Mouse (Mus musculus) CH12.LX (cell line): Measurements from ENCODE around the gene Mfsd2a. TPM values are rescaled to one million over a fixed set of nuclear protein-coding genes. Genes with fewer than 3 reads are reported as not detected.
A peak's percentile ranks its signal among the peaks of the same experiment; 100 is the strongest.

ENCODE experiments used
- DNase-seq: peaks from one replicate; pipeline ENCODE4 v3.0.0-alpha.2; 2013; ENCODE audit errors: extremely low read depth
- H3K27ac ChIP-seq: 2 replicates; pipeline ENCODE4 v1.5.1; 2012; ENCODE audit warnings: low read depth, mild to moderate bottlenecking, control low read depth, moderate library complexity; ENCODE audit not compliant: insufficient read depth
- H3K27me3 ChIP-seq: replicated peaks from 2 replicates; pipeline ENCODE3; 2012; ENCODE audit warnings: inconsistent platforms
- H3K36me3 ChIP-seq, 2 experiments: replicated peaks in 1 of 2; 2 replicates each; pipeline versions ENCODE3 to v1.6.1; 2012; ENCODE audit warnings: inconsistent platforms in 1 of 2, low read length in 1 of 2, mild to moderate bottlenecking in 1 of 2, mixed read lengths in 1 of 2, moderate library complexity in 1 of 2; ENCODE audit not compliant: control insufficient read depth in 1 of 2, insufficient read depth in 1 of 2
- H3K4me1 ChIP-seq, 2 experiments: 2 replicates each; pipeline ENCODE4 v1.6.1; 2012; ENCODE audit warnings: inconsistent platforms in 1 of 2, moderate library complexity in 1 of 2; ENCODE audit not compliant: insufficient read depth in 2 of 2, control insufficient read depth in 1 of 2
- H3K4me2 ChIP-seq: 2 replicates; pipeline ENCODE4 v1.6.1; 2012; ENCODE audit warnings: low read depth, mild to moderate bottlenecking, control low read depth; ENCODE audit not compliant: poor library complexity, insufficient read depth, severe bottlenecking
- H3K4me3 ChIP-seq, 3 experiments: fragments of 150-350 bp in 1 of 3; sonication (generic) in 1 of 3; replicated peaks in 1 of 3; 2 replicates each; pipeline versions ENCODE3 to v1.5.1; 2011 to 2012; ENCODE audit warnings: low read depth in 2 of 3, low read length in 2 of 3, mild to moderate bottlenecking in 2 of 3, moderate library complexity in 2 of 3, control low read depth in 1 of 3, improper control_type of control experiment in 1 of 3, inconsistent platforms in 1 of 3, mixed read lengths in 1 of 3; ENCODE audit not compliant: poor library complexity in 1 of 3
- H3K79me2 ChIP-seq: replicated peaks from 2 replicates; pipeline ENCODE4 v1.6.1; 2012; ENCODE audit warnings: mild to moderate bottlenecking, moderate library complexity; ENCODE audit not compliant: control insufficient read depth, poor library complexity, insufficient read depth, severe bottlenecking; ENCODE audit errors: extremely low read depth
- H3K9ac ChIP-seq: 2 replicates; pipeline ENCODE4 v1.6.1; 2012; ENCODE audit warnings: low read depth, mild to moderate bottlenecking, control low read depth, moderate library complexity; ENCODE audit not compliant: insufficient read depth
- H3K9me3 ChIP-seq: replicated peaks from 2 replicates; pipeline ENCODE3; 2012; ENCODE audit warnings: low read length, inconsistent platforms, mixed read lengths
- BHLHE40 ChIP-seq: IDR thresholded peaks from 2 replicates; pipeline ENCODE4 v1.6.1; 2011; ENCODE audit warnings: mild to moderate bottlenecking, low read depth, low read length, improper control_type of control experiment
- EP300 ChIP-seq: IDR thresholded peaks from 2 replicates; pipeline ENCODE4 v1.6.1; 2011; ENCODE audit warnings: low read length, improper control_type of control experiment
- HCFC1 ChIP-seq: IDR thresholded peaks from 2 replicates; pipeline ENCODE4 v1.6.1; 2012; ENCODE audit warnings: low read depth, mild to moderate bottlenecking, inconsistent platforms, low read length, improper control_type of control experiment
- IRF4 ChIP-seq: IDR thresholded peaks from 2 replicates; pipeline ENCODE4 v1.6.1; 2014; ENCODE audit warnings: low read depth, mild to moderate bottlenecking, inconsistent platforms, low read length, improper control_type of control experiment
- JUND ChIP-seq: conservative IDR thresholded peaks from 2 replicates; pipeline ENCODE4 v1.6.1; 2011; ENCODE audit warnings: low read depth, low read length, improper control_type of control experiment
- KAT2A ChIP-seq: IDR thresholded peaks from 2 replicates; pipeline ENCODE4 v1.6.1; 2012; ENCODE audit warnings: low read length, improper control_type of control experiment, inconsistent platforms; ENCODE audit not compliant: insufficient replicate concordance
- MAZ ChIP-seq: IDR thresholded peaks from 2 replicates; pipeline ENCODE4 v1.6.1; 2012; ENCODE audit warnings: low read depth, mild to moderate bottlenecking, inconsistent platforms, low read length, improper control_type of control experiment, moderate library complexity
- MEF2A ChIP-seq: IDR thresholded peaks from 2 replicates; pipeline ENCODE4 v1.6.1; 2014; ENCODE audit warnings: low read depth, mild to moderate bottlenecking, inconsistent platforms, low read length, improper control_type of control experiment, borderline replicate concordance
- NELFE ChIP-seq: IDR thresholded peaks from 2 replicates; pipeline ENCODE4 v1.6.1; 2011; ENCODE audit warnings: low read depth, low read length, improper control_type of control experiment
- NRF1 ChIP-seq: IDR thresholded peaks from 2 replicates; pipeline ENCODE4 v1.6.1; 2014; ENCODE audit warnings: low read depth, mild to moderate bottlenecking, inconsistent platforms, low read length, improper control_type of control experiment, moderate library complexity
- POLR2A ChIP-seq: IDR thresholded peaks from 2 replicates; pipeline ENCODE4 v1.6.1; 2011; ENCODE audit warnings: low read depth, mild to moderate bottlenecking, improper control_type of control experiment, low read length
- POLR2AphosphoS2 ChIP-seq: IDR thresholded peaks from 2 replicates; pipeline ENCODE4 v1.6.1; 2011; ENCODE audit warnings: low read depth, low read length, improper control_type of control experiment
- RAD21 ChIP-seq: IDR thresholded peaks from 2 replicates; pipeline ENCODE4 v1.6.1; 2011; ENCODE audit warnings: low read depth, mild to moderate bottlenecking, low read length, improper control_type of control experiment, moderate library complexity
- SIN3A ChIP-seq: IDR thresholded peaks from 2 replicates; pipeline ENCODE4 v1.6.1; 2012; ENCODE audit warnings: low read length, improper control_type of control experiment, inconsistent platforms
- SMC3 ChIP-seq: IDR thresholded peaks from 2 replicates; pipeline ENCODE4 v1.6.1; 2011; ENCODE audit warnings: low read depth, low read length, improper control_type of control experiment
- TCF12 ChIP-seq: IDR thresholded peaks from 2 replicates; pipeline ENCODE4 v1.6.1; 2014; ENCODE audit warnings: low read depth, mild to moderate bottlenecking, inconsistent platforms, low read length, improper control_type of control experiment
- ZC3H11A ChIP-seq: IDR thresholded peaks from 2 replicates; pipeline ENCODE4 v1.6.1; 2012; ENCODE audit warnings: low read depth, mild to moderate bottlenecking, inconsistent platforms, low read length, improper control_type of control experiment
- ZKSCAN1 ChIP-seq: IDR thresholded peaks from 2 replicates; pipeline ENCODE4 v1.6.1; 2012; ENCODE audit warnings: low read depth, inconsistent platforms, low read length, improper control_type of control experiment, borderline replicate concordance
- ZNF384 ChIP-seq: IDR thresholded peaks from 2 replicates; pipeline ENCODE4 v1.6.1; 2012; ENCODE audit warnings: low read depth, low read length, improper control_type of control experiment, inconsistent platforms
- dilution Hi-C: fragments of 300-500 bp; cut with MboI; formaldehyde crosslinking; loops from 2 replicates; pipeline ENCODE4 v1.14.3; 2020; ENCODE audit warnings: low sequenced_read_pairs; ENCODE audit not compliant: extremely low pct_unique_long_range_greater_than_20kb, extremely low pct_ligation_motif_present
- in situ Hi-C: fragments of 300-500 bp; cut with MboI; formaldehyde crosslinking; loops from 3 replicates; pipeline ENCODE4 v1.14.3; 2019; ENCODE audit warnings: low sequenced_read_pairs, low pct_ligation_motif_present, low pct_unique_long_range_greater_than_20kb, mixed read lengths
- polyA plus RNA-seq: library from polyadenylated mRNA; unstranded; fragments of >175 nt; gene quantifications from 2 replicates; pipeline ENCODE4 v1.2.1, GENCODE M21; 2012; ENCODE audit warnings: low read depth; ENCODE audit not compliant: insufficient read length
- total RNA-seq, 2 experiments: library from RNA; depleted of rRNA; stranded (reverse); fragments of 300-350 nt in 1 of 2; fragments of >200 nt in 1 of 2; gene quantifications; 2 replicates each; pipeline ENCODE4 v1.2.3; 2012 to 2014

The Mfsd2a gene
- total and polyA plus RNA-seq, 3 experiments = 17.3 to 18.3 (median 17.4) TPM

- TF ChIP-seq IRF4 = peak; percentile 42; the same call in 1 of the 2 replicates
- peak; percentile 98 for TF ChIP-seq SMC3
- TF ChIP-seq RAD21 = peak; percentile 76
- TF ChIP-seq MAZ = peak; percentile 67
- peak; percentile 32; the same call in 1 of the 2 replicates for TF ChIP-seq TCF12
- peak; percentile 50; the same call in 1 of the 2 replicates for TF ChIP-seq NELFE
- peak; percentile 56 for TF ChIP-seq ZC3H11A
- 0 out of 2 replicates have a peak, but pooled peaks have one; percentile 20 for TF ChIP-seq HCFC1
Measured at GRCm38 (mm10) chr4:122995404-122996220, 34.6 kb upstream of the Mfsd2a start, which contains the start of gene Mycl (continued).

DNA sequence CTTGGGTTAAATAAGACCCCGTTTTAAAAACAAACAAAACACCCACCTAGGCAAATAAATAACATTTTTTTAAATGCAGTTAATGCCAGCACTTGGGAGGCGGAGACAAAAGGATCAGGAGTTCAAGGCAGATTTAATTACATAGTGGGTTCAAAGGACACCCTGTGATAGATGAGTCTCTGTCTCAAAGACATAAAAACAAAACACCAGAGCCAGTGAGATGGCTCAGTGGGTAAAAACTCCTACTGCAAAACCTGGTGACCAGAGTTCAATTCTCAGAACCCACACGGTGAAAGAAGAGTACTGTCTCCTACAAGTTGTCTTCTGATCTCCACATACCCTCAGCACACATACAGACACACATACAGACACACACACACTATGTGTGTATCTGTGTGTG is 31.3 kb upstream of the Mfsd2a start:
- dilution Hi-C loops (no loop called here), in situ Hi-C loops (no loop called here)

GRCm38 (mm10) chr4:122991177-122991576 is 30.2 kb upstream of the Mfsd2a start:
- no peak overlapping the region for H3K4me2 ChIP-seq
- peaks cover 0 to 17% of the 10 kb centered on the region in 2 experiments; a peak in 2 of 4 replicates for H3K4me1 ChIP-seq
- H3K4me3 ChIP-seq = no peak overlapping the region
- peaks cover 5% of the 10 kb centered on the region for H3K27me3 ChIP-seq
- in situ Hi-C loops (no loop called here), dilution Hi-C loops (no loop called here)
- no peak overlapping the region for H3K9ac ChIP-seq
- H3K36me3 ChIP-seq = no peaks in the 10 kb centered on the region
- H3K27ac ChIP-seq = no peak overlapping the region
- peak; percentile 55 for DNase-seq
- no peaks in the 10 kb centered on the region for H3K79me2 ChIP-seq
- TF ChIP-seq SIN3A (peak; percentile 46; the same call in 1 of the 2 replicates), BHLHE40 (peak; percentile 52), JUND (no peak), IRF4 (peak; percentile 27; the same call in 1 of the 2 replicates), ZNF384 (no peak), NELFE (no peak), EP300 (peak; percentile 61)
- H3K9me3 ChIP-seq = no peaks in the 10 kb centered on the region

More for the DNA sequence above, 31.3 kb upstream of the Mfsd2a start:
- Histone ChIP-seq H3K27me3 (peaks cover 16% of the 10 kb centered on the region), H3K36me3 (no peaks in the 10 kb centered on the region), H3K9ac (no peak overlapping the region), H3K4me2 (no peak overlapping the region), H3K4me3 (no peak overlapping the region), H3K9me3 (no peaks in the 10 kb centered on the region), H3K27ac (no peak overlapping the region), H3K79me2 (no peaks in the 10 kb centered on the region), H3K4me1 (peaks cover 0 to 27% of the 10 kb centered on the region in 2 experiments; a peak in 2 of 4 replicates)
- DNase-seq = no peak
- TF ChIP-seq EP300 = no peak
- no peak for TF ChIP-seq RAD21
- no peak for TF ChIP-seq KAT2A
- no peak for TF ChIP-seq MEF2A
- TF ChIP-seq POLR2AphosphoS2 = no peak
- no peak for TF ChIP-seq BHLHE40
- no peak for TF ChIP-seq IRF4
- TF ChIP-seq HCFC1 = no peak
- no peak for TF ChIP-seq SIN3A
- no peak for TF ChIP-seq NRF1
- TF ChIP-seq ZKSCAN1 = no peak
- TF ChIP-seq POLR2A = no peak
